Mouse (Mus musculus): Measurements from ENCODE around the gene Ice2. TPM values are rescaled to one million over a fixed set of nuclear protein-coding genes. Genes with fewer than 3 reads are reported as not detected.

Gene Ice2
- total RNA-seq, 4 experiments from 2014 or later: 5.4 to 7.4 (median 6.7) TPM

GRCm38 (mm10) chr9:69404671-69405070, 7.0 kb downstream of the Ice2 start:
- DNase-seq (ENCODE audit: low spot score): no peak

GRCm38 (mm10) chr9:69419476-69419875, 21.8 kb downstream of the Ice2 start:
- no peak for DNase-seq (ENCODE audit: low spot score)

- no peak for DNase-seq (ENCODE audit: low spot score)
Measured at GRCm38 (mm10) chr9:69430531-69430930, 32.8 kb downstream of the Ice2 start.

GRCm38 (mm10) chr9:69431863-69432555, 34.3 kb downstream of the Ice2 start:
- DNase-seq (ENCODE audit: low spot score): no peak

GRCm38 (mm10) chr9:69435194-69435593, 37.5 kb downstream of the Ice2 start:
- DNase-seq (ENCODE audit: low spot score): no peak

- no peak for DNase-seq (ENCODE audit: low spot score)
Measured at GRCm38 (mm10) chr9:69435662-69436061, 38.0 kb downstream of the Ice2 start.

- no peak for DNase-seq (ENCODE audit: low spot score)
Measured at GRCm38 (mm10) chr9:69439805-69440357, 42.2 kb downstream of the Ice2 start.

- DNase-seq (ENCODE audit: low spot score): no peak
Measured at GRCm38 (mm10) chr9:69442471-69443038, 44.8 kb downstream of the Ice2 start.

GRCm38 (mm10) chr9:69443203-69443602, 45.5 kb downstream of the Ice2 start:
- DNase-seq (ENCODE audit: low spot score): peak; percentile 80

GRCm38 (mm10) chr9:69448801-69449200, 51.1 kb downstream of the Ice2 start:
- DNase-seq (ENCODE audit: low spot score): no peak

GRCm38 (mm10) chr9:69450636-69451035, 52.9 kb downstream of the Ice2 start:
- no peak for DNase-seq (ENCODE audit: low spot score)

GRCm38 (mm10) chr9:69451886-69452810, 54.4 kb downstream of the Ice2 start:
- DNase-seq (ENCODE audit: low spot score): no peak

- DNase-seq (ENCODE audit: low spot score): peak; percentile 93
Measured at GRCm38 (mm10) chr9:69453066-69453900, 55.6 kb downstream of the Ice2 start, which contains the start of gene Anxa2. Gene Anxa2 (plus strand): TSS chr9:69453620.

GRCm38 (mm10) chr9:69453901-69454666, 56.4 kb downstream of the Ice2 start:
- DNase-seq (ENCODE audit: low spot score): peak; percentile 45

GRCm38 (mm10) chr9:69454691-69455090, 57.0 kb downstream of the Ice2 start:
- no peak for DNase-seq (ENCODE audit: low spot score)

GRCm38 (mm10) chr9:69455391-69455790, 57.7 kb downstream of the Ice2 start:
- peak; percentile 75 for DNase-seq (ENCODE audit: low spot score)

GRCm38 (mm10) chr9:69456406-69457075, 58.8 kb downstream of the Ice2 start:
- no peak for DNase-seq (ENCODE audit: low spot score)

GRCm38 (mm10) chr9:69457143-69457542, 59.4 kb downstream of the Ice2 start:
- no peak for DNase-seq (ENCODE audit: low spot score)

GRCm38 (mm10) chr9:69457747-69458625, 60.3 kb downstream of the Ice2 start:
- peak; percentile 75 for DNase-seq (ENCODE audit: low spot score)
